Mouse (Mus musculus) cerebellum, adult 2 months (tissue): ENCODE measurements around the gene Trim56. TPM values are rescaled to one million over a fixed set of nuclear protein-coding genes. Genes with fewer than 3 reads are reported as not detected.

Experiments used
- DNase-seq, 2 experiments: peaks; one replicate each; pipeline ENCODE4 v3.0.0; 2021
- H3K27ac ChIP-seq: fragments of 200-500 bp; 2 replicates; pipeline ENCODE4 v1.5.1; 2012; ENCODE audit warnings: low read length, control low read depth, inconsistent platforms; ENCODE audit not compliant: insufficient read depth
- H3K27me3 ChIP-seq: fragments of 200-500 bp; 2 replicates; pipeline ENCODE4 v1.6.1; 2012; ENCODE audit warnings: inconsistent platforms, mild to moderate bottlenecking, low read length, moderate library complexity; ENCODE audit not compliant: control insufficient read depth, insufficient read depth
- H3K4me1 ChIP-seq: fragments of 200-500 bp; 2 replicates; pipeline ENCODE4 v1.6.1; 2011; ENCODE audit warnings: low read length; ENCODE audit not compliant: control insufficient read depth, insufficient read depth
- H3K4me3 ChIP-seq: fragments of 200-500 bp; replicated peaks from 2 replicates; pipeline ENCODE3; 2011; ENCODE audit warnings: mild to moderate bottlenecking, low read depth, low read length, control low read depth; ENCODE audit not compliant: insufficient read depth
- CTCF ChIP-seq: fragments of 200-500 bp; IDR thresholded peaks from 2 replicates; pipeline ENCODE4 v1.5.1; 2011; ENCODE audit warnings: low read depth, mild to moderate bottlenecking, control low read depth, low read length, moderate library complexity, borderline replicate concordance; ENCODE audit not compliant: insufficient read depth
- POLR2A ChIP-seq: fragments of 200-500 bp; IDR thresholded peaks from 2 replicates; pipeline ENCODE4 v1.6.1; 2011; ENCODE audit warnings: low read length, control low read depth, borderline replicate concordance; ENCODE audit not compliant: insufficient read depth
- WGBS: fragments of 180-500 bp; shearing (Covaris S2); methylation state at CpG from one replicate; pipeline ENCODE4 v1.1.7; 2018; 5-methylcytosine and 5-hydroxymethylcytosine counted together
- polyA plus RNA-seq: library from polyadenylated mRNA; depleted of rRNA; stranded (reverse); fragments of >200 nt; gene quantifications from 2 replicates; pipeline ENCODE4 v1.2.3, GENCODE M21; 2012

Gene Trim56
- polyA plus RNA-seq, 1 experiment, result 1.9 TPM

DNA sequence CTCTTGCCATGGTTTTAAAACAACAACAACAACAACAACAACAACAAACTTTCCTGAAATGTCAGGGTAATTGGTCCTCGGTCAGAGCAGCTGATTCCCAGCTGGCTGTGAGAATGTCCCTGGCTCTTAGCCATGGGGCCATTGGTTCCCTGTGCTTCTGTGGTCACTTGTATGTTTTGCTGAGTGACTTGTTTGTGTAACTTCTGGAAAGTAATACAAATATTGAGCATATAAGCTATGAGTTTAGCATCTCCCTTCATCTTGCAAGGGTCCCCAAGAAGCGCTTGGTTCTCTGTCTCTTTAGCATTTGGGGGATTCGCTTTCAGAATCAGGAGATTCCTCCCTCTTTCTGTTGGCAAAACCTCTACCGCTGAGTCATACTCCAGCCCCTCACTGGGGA is 9.6 kb downstream of the Trim56 start:
- no peak for DNase-seq
- no peak for TF ChIP-seq POLR2A
- no peak for TF ChIP-seq CTCF
- 72% methylated on average over 4 of the region's 4 CpGs for WGBS
- Histone ChIP-seq H3K4me1 (peaks cover 22% of the 10 kb centered on the region), H3K27me3 (no peaks in the 10 kb centered on the region), H3K27ac (no peak overlapping the region), H3K4me3 (no peak overlapping the region)

DNA sequence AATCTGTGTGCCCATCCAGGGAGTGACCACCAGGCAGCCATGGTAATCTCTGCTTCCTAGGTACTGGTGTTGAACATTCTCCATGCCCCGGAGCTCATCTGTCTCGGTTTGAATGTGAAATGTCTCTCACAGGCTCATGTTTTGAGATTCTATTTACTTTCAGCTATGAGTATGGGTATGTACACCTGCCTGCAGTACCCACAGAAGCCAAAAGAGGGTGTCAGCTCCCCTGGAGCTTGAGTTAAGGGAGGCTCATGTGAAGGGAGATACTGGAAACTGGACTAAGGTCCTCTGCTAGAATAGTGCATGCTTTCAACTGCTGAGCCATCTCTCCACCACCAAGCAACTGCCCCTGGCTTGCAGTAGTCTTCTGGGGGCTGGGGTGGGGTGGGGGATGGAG is 12.0 kb downstream of the Trim56 start:
- TF ChIP-seq CTCF, result peak; percentile 9; the same call in 1 of the 2 replicates
- TF ChIP-seq POLR2A, result no peak
- WGBS, result 89% methylated on average over 2 of the region's 2 CpGs
- no peak for DNase-seq
- no peak overlapping the region for H3K27ac ChIP-seq
- peaks cover 30% of the 10 kb centered on the region for H3K4me1 ChIP-seq
- no peaks in the 10 kb centered on the region for H3K27me3 ChIP-seq
- no peak overlapping the region for H3K4me3 ChIP-seq

DNA sequence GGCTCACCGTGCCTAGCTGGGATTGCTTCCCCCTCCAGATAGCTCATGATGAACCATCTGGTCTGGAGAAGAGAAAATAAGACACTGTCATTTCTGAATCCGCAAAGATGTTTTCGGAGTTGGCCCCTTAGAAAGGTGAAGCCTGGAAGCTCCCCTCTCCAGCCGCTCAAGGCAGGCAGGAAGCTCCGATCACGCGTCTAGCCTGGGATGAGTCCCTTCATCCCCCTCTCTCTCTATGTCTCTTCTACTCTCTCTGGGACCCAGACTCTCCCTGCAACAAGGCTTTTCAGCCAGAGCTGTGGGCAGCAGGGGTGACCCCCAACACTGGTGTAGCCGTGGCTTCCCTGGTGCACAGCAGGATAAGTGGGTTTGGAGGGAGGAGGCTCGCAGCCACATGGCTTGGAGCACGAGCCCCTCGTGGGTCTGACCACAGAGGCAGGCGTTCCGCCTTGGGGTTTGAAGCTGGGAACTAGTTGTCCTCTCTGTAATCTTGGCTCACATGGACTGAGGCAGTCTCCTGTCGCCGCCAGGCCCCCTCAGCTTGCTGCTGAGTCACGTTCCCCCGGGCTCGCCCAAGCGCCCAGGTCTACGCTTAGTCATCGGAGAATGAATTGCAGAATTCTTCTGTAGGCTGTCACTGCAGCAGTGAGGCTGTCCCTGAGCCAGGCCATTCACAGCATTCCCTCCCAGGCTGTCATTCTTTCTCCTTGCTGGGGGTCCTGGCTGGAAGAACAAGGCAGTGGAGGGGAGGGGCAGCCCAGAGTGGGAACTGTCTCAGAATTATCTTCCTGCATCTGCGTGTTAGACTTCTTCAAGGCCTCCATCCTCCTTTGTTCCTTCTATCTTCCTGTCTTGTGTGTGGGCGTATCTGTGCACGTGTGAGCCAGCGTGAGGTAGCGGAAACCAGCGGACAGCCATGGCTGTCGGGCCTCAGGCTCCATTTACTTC is 13.2 kb downstream of the Trim56 start:
- Histone ChIP-seq H3K4me3 (no peak overlapping the region), H3K4me1 (peaks cover 30% of the 10 kb centered on the region), H3K27ac (no peak overlapping the region), H3K27me3 (no peaks in the 10 kb centered on the region)
- peak; percentile 36 to 60 for DNase-seq
- 49% methylated on average over 28 of the region's 28 CpGs for WGBS
- TF ChIP-seq POLR2A (no peak), CTCF (no peak)

DNA sequence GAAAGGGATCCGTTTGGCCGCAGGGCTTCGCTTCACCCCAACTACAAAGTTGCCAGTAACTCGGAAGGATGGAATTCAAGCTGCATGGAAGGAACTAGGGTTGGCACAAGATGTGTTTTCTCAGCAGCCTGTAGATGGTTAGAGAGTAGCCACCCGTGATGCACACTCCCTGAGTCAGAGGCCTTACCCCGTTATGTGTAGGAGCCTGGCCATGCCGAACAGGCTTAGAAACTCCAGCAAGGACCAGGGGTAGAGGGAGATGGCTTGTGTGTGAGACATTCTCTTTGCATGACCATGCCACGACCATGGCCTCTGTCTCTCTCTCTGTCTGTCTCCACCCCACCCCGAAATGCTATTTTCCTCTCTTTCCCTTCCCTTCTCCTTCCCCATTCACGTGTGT is 13.9 kb downstream of the Trim56 start:
- no peak overlapping the region for H3K4me3 ChIP-seq
- 73% methylated on average over 10 of the region's 10 CpGs for WGBS
- H3K27me3 ChIP-seq, result no peaks in the 10 kb centered on the region
- H3K4me1 ChIP-seq, result peaks cover 30% of the 10 kb centered on the region
- TF ChIP-seq POLR2A (no peak), CTCF (no peak)
- no peak for DNase-seq
- no peak overlapping the region for H3K27ac ChIP-seq

DNA sequence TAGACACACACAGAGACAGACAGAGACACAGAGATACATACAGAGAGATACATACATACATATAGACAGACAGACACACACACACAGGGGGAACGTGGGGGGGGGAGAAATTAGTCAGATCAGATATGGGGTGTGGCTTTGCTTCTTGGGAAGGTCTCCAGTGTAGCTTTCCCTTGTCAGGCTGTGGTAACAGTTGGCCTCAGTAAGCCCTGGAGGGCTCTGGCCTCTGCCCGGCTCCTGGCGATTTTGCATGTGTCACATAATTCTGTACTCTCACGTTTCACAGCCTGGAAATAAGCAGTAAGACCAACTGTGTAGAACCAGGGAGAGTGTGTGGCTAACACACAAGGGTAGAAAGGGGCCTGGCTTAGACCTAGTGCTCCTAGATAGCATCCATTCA is 15.3 kb downstream of the Trim56 start:
- peak; percentile 36 to 76 for DNase-seq
- H3K27ac ChIP-seq, result no peak overlapping the region
- no peaks in the 10 kb centered on the region for H3K27me3 ChIP-seq
- 16% methylated on average over 4 of the region's 4 CpGs for WGBS
- H3K4me1 ChIP-seq, result peaks cover 30% of the 10 kb centered on the region
- H3K4me3 ChIP-seq, result no peak overlapping the region
- TF ChIP-seq CTCF (no peak), POLR2A (no peak)

DNA sequence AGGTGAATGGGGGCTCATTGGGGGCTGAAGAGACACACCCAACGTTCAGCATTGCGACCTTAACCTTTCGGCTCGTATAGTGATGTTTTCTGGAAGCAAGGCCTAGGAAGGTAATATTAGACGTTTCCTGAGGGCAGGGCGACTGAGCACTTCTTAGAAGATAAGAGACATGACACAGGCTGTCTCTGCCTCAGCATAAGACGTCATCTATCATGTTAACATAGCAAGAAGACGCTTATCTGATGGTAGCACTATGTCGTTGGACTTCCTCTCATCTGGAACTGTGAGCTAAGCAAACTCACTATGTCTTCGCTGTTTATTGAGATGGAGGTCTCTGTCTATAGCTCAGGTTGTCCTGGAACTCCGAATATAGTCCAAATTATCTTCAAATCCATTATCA is 17.6 kb downstream of the Trim56 start:
- WGBS, result 90% methylated on average over 11 of the region's 11 CpGs
- no peak for DNase-seq
- TF ChIP-seq POLR2A (no peak), CTCF (no peak)
- Histone ChIP-seq H3K27ac (no peak overlapping the region), H3K4me1 (peaks cover 26% of the 10 kb centered on the region), H3K4me3 (no peak overlapping the region), H3K27me3 (no peaks in the 10 kb centered on the region)

DNA sequence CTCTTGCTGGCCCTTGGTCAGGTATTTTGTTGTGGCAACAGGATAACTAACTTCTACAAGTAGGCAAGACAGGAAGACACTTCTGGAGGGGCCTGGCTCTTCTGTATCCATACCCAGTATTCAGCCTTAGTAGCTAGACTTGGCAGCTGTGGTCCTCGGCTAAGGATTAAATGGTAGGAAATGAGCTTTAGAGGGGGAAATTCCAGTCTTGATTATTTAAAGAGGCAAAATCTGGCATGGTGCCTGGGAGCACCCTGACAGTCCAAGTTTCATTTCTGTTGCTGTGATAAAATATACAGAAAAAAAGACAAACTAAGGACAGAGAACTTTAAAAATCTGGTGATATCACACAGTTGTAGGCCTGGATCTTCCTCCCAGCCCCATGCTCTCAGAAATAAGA is 20.0 kb downstream of the Trim56 start:
- H3K4me1 ChIP-seq, result peaks cover 7% of the 10 kb centered on the region
- H3K4me3 ChIP-seq, result no peak overlapping the region
- H3K27me3 ChIP-seq, result no peaks in the 10 kb centered on the region
- no peak for TF ChIP-seq CTCF
- no peak for DNase-seq
- 24% methylated on average over 1 of the region's 1 CpGs for WGBS
- H3K27ac ChIP-seq, result no peak overlapping the region

DNA sequence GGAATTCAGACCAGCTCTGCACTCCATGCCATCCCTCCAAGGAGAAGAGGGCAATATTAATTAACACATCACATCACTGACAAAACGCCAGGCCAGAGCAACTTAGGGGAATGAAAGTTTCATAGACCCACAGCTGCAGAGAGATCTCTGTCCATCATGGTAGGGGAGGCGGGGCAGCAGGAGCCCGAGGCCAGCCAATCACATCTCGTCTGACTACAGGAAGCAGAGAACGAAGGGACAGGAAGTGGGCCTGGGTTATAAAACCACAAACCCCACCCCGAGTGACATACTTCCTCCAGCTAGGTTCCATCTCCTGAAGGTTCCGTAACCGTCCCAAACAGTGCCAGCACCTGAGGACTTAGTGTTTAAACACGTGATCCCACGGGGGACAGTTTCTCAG is 20.9 kb downstream of the Trim56 start:
- Histone ChIP-seq H3K27ac (no peak overlapping the region), H3K4me3 (no peak overlapping the region), H3K4me1 (peaks cover 2% of the 10 kb centered on the region), H3K27me3 (no peaks in the 10 kb centered on the region)
- no peak for TF ChIP-seq POLR2A
- TF ChIP-seq CTCF, result no peak
- WGBS, result 89% methylated on average over 10 of the region's 10 CpGs
- DNase-seq, result no peak
